Mouse (Mus musculus) heart, adult 2 months (tissue): ENCODE data around the gene Etv2. TPM values are rescaled to one million over a fixed set of nuclear protein-coding genes. Genes with fewer than 3 reads are reported as not detected.

Experiments used
- DNase-seq, 2 experiments: peaks; one replicate each; pipeline ENCODE4 v3.0.0; 2021
- H3K27ac ChIP-seq: fragments of 200-600 bp; 2 replicates; pipeline ENCODE4 v1.8.1; 2022
- H3K27me3 ChIP-seq: fragments of 200-500 bp; 2 replicates; pipeline ENCODE4 v1.6.1; 2012; ENCODE audit warnings: mild to moderate bottlenecking, low read length, inconsistent platforms, mixed read lengths; ENCODE audit not compliant: control insufficient read depth, insufficient read depth
- H3K36me3 ChIP-seq: fragments of 200-500 bp; 2 replicates; pipeline ENCODE4 v1.6.1; 2012; ENCODE audit warnings: low read length, inconsistent platforms; ENCODE audit not compliant: control insufficient read depth, insufficient read depth
- H3K4me1 ChIP-seq: fragments of 200-500 bp; 2 replicates; pipeline ENCODE4 v1.6.1; 2011; ENCODE audit warnings: low read length; ENCODE audit not compliant: control insufficient read depth, insufficient read depth
- H3K4me3 ChIP-seq: fragments of 200-600 bp; 2 replicates; pipeline ENCODE4 v1.8.1; 2022
- H3K79me2 ChIP-seq: fragments of 200-500 bp; replicated peaks from 2 replicates; pipeline ENCODE4 v1.6.1; 2012; ENCODE audit warnings: mild to moderate bottlenecking, inconsistent platforms, low read length, moderate library complexity, mixed read lengths; ENCODE audit not compliant: control insufficient read depth, insufficient read depth
- H3K9ac ChIP-seq: fragments of 200-500 bp; 2 replicates; pipeline ENCODE4 v1.6.1; 2012; ENCODE audit warnings: low read depth, mild to moderate bottlenecking, control low read depth, inconsistent platforms, low read length, mixed read lengths
- CTCF ChIP-seq: fragments of 200-600 bp; IDR thresholded peaks from 2 replicates; pipeline ENCODE4 v1.8.1; 2022; ENCODE audit warnings: antibody characterized with exemption, mild to moderate bottlenecking, moderate library complexity
- EP300 ChIP-seq: fragments of 200-500 bp; IDR thresholded peaks from 2 replicates; pipeline ENCODE4 v1.6.1; 2011; ENCODE audit warnings: low read depth, low read length, control low read depth; ENCODE audit not compliant: insufficient read depth
- POLR2A ChIP-seq: fragments of 200-500 bp; IDR thresholded peaks from 2 replicates; pipeline ENCODE4 v1.6.1; 2011; ENCODE audit warnings: mild to moderate bottlenecking, low read depth, low read length, control low read depth; ENCODE audit not compliant: insufficient read depth
- WGBS: fragments of 180-500 bp; shearing (Covaris S2); methylation state at CpG from one replicate; pipeline ENCODE4 v1.1.7; 2018; 5-methylcytosine and 5-hydroxymethylcytosine counted together
- intact Hi-C: fragments of 180-260 bp; cut with DNase I; formaldehyde crosslinking; loops from one replicate; pipeline ENCODE4 v1.15.1; 2025
- polyA plus RNA-seq: library from polyadenylated mRNA; depleted of rRNA; stranded (reverse); fragments of >200 nt; gene quantifications from 2 replicates; pipeline ENCODE4 v1.2.3, GENCODE M21; 2012
- total RNA-seq, 2 experiments: library from RNA; stranded (reverse); gene quantifications; 2 replicates each; pipeline ENCODE4 v1.2.3; 2021

The Etv2 gene
- total and polyA plus RNA-seq, 3 experiments: not detected

DNA sequence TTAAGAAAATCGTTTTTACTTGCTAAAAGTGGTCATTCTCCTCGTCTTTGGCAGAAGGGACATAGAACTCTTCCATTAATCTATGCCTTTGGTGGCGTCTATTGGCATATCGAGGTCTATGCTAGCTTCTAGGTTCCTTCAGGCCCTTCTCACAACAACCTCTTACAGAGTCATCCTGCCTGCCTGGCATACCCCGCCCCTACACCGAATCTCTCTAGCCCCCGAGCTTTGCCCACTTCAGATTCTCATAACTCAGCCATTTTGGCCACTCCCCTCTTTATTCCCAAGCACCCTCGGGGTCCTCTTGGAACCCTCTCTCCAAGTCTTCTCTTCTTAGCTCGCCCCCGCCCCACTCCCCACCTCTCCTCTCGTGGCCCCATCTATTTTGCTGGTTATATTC, 29.7 kb upstream of the Etv2 start:
- no peak for DNase-seq
- Histone ChIP-seq H3K9ac (peak overlapping the region; percentile 68; the same call in 1 of the 2 replicates), H3K4me1 (no peaks in the 10 kb centered on the region), H3K79me2 (no peaks in the 10 kb centered on the region), H3K27me3 (no peaks in the 10 kb centered on the region), H3K36me3 (no peaks in the 10 kb centered on the region), H3K4me3 (peak overlapping the region; percentile 72), H3K27ac (peak overlapping the region; percentile 67)
- intact Hi-C loops: loop anchor here (1.0 to 10.0 kb wide), 3 partner anchors 15 to 189 kb away; partner anchors contain the start of genes Ffar3, Rbm42 and Tmem147
- 7% methylated on average over 11 of the region's 11 CpGs for WGBS
- TF ChIP-seq POLR2A: no peak
- TF ChIP-seq EP300: no peak

DNA sequence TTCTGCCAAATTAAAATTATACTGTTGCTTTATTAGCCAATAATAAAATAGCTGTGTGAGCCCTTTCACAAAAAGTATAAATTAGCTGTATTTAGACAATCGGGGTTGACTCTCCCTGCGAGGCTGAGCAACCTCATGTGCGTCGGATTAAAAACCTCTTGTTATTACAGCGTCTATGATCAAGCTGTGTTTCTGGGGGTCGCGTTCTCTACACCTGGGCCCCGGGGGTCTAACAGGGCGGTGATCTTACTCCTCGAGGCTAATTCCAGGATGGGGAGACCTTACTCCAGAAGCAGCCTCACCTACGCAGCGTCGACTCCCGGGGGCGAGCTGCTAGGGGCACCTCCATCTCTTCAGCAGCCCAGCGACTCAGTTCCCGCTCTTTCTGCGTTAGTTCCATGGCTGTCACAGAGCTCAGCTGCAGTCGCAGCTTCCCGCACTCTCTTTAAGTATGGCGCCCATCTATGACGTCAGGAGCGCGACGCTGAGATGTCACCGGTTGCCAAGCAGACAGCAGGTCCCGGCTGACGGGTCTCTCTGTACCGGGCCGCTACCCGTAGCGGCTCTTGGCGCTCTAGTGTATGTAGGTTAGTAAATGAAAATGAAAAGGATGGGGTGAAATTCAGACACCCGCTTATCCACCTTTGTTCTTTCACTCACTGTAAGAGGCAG, 29.0 kb upstream of the Etv2 start, which contains the start of gene Haus5:
Gene Haus5, minus strand, starts transcription at position 466 of the 672 bp plus-strand sequence.
- Histone ChIP-seq H3K79me2 (no peaks in the 10 kb centered on the region), H3K27me3 (no peaks in the 10 kb centered on the region), H3K36me3 (no peaks in the 10 kb centered on the region), H3K27ac (peak within 1 kb of the TSS; percentile 67), H3K4me1 (no peaks in the 10 kb centered on the region), H3K4me3 (peak within 1 kb of the TSS; percentile 72), H3K9ac (peak within 1 kb of the TSS; percentile 80)
- intact Hi-C loops: loop anchor here (1.0 to 10.0 kb wide), 3 partner anchors 14 to 190 kb away; partner anchors contain the start of genes Ffar3, Rbm42 and Tmem147
- under 1% methylated on average over 34 of the region's 34 CpGs for WGBS
- DNase-seq: peak; percentile 89 to 92
- no peak for TF ChIP-seq CTCF
- TF ChIP-seq POLR2A: peak; percentile 54
- TF ChIP-seq EP300: peak; percentile 58; the same call in 1 of the 2 replicates

- peak; percentile 89 for TF ChIP-seq POLR2A
- no peak for TF ChIP-seq EP300
- 0 out of 2 replicates have a peak, but pooled peaks cover 2% of the 10 kb centered on the region for H3K79me2 ChIP-seq
- intact Hi-C loops: loop anchor here (2.0 to 5.0 kb wide), 4 partner anchors 15 to 77 kb away; partner anchors contain the start of genes Cox6b1, Haus5, Kmt2b and Tmem147
- 1% methylated on average over 59 of the region's 59 CpGs for WGBS
- peak; percentile 95 to 99 for DNase-seq
- peak within 1 kb of the TSS; percentile 86 for H3K9ac ChIP-seq
- H3K4me1 ChIP-seq: peaks cover 2% of the 10 kb centered on the region; the same call in 1 of the 2 replicates
- peak within 1 kb of the TSS; percentile 97 for H3K4me3 ChIP-seq
- H3K27me3 ChIP-seq: no peaks in the 10 kb centered on the region
- peaks cover 2% of the 10 kb centered on the region; the same call in 1 of the 2 replicates for H3K36me3 ChIP-seq
- H3K27ac ChIP-seq: peak within 1 kb of the TSS; percentile 85
Measured at GRCm38 (mm10) chr7:30649591-30650540, 14.2 kb upstream of the Etv2 start, which contains the start of gene Rbm42. Rbm42 (minus strand) TSS chr7:30650317.

DNA sequence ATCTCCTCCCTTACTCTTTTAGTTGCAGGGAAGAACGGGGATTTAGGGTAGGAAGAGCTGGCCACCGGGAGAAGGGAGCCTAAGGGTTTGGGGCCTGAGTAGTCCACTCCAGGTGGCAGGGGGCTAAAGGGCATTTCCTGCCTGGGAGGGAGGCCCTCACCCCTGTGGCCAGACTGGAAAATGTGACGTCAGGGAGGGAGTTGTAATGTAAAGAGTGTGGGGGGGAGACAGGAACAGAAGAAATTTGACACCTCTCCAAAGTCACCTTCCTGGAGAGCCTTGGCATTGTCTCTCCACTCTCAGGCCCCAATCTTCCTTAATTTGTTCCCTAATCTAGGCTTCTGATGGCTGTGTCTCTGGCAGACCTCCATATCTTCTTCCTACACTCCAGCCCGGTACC, 3.4 kb upstream of the Etv2 start:
- Histone ChIP-seq H3K79me2 (no peaks in the 10 kb centered on the region), H3K27ac (no peak overlapping the region), H3K4me1 (no peaks in the 10 kb centered on the region), H3K9ac (no peak overlapping the region), H3K27me3 (peaks cover 10% of the 10 kb centered on the region), H3K36me3 (no peaks in the 10 kb centered on the region), H3K4me3 (no peak overlapping the region)
- TF ChIP-seq POLR2A (no peak), CTCF (no peak), EP300 (no peak)
- 12% methylated on average over 4 of the region's 4 CpGs for WGBS
- no peak for DNase-seq
- intact Hi-C loops: no loop called here

- DNase-seq: no peak
- no peaks in the 10 kb centered on the region for H3K36me3 ChIP-seq
- no peak overlapping the region for H3K9ac ChIP-seq
- peaks cover 15% of the 10 kb centered on the region for H3K27me3 ChIP-seq
- no peak overlapping the region for H3K4me3 ChIP-seq
- TF ChIP-seq CTCF (no peak), EP300 (no peak), POLR2A (no peak)
- 12% methylated on average over 11 of the region's 11 CpGs for WGBS
- no peaks in the 10 kb centered on the region for H3K4me1 ChIP-seq
- intact Hi-C loops: no loop called here
- H3K27ac ChIP-seq: no peak overlapping the region
- H3K79me2 ChIP-seq: no peaks in the 10 kb centered on the region
Measured at GRCm38 (mm10) chr7:30636395-30636794, 743 bp upstream of the Etv2 start.
